Mouse (Mus musculus): Measurements from ENCODE around the gene Galntl6. TPM values are rescaled to one million over a fixed set of nuclear protein-coding genes. Genes with fewer than 3 reads are reported as not detected.

Gene Galntl6
- total RNA-seq, 2 experiments from 2014 or later: 61.1 to 62.9 TPM

DNA sequence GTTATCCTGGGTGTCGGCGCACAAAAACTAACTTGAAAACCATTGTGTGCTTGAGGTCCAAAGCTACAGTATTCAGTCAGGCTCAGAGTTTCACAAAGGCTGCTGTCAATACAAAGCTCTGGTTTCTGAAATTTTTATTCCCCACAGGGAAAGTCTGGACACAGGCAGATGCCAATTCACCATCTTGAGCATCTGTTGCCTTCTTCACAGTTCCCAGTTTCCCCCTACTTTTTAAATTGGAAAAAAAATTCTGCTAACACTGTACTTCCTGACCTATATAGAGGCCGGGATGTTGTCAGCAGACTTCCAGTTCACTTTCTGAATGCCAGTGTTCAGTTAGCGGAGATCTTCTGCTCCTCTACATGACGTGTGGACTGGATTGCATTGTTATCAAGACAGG is 1020.3 kb downstream of the Galntl6 start:
- intact Hi-C loops (cut with DNase I): no loop called here
- no peak for DNase-seq

DNA sequence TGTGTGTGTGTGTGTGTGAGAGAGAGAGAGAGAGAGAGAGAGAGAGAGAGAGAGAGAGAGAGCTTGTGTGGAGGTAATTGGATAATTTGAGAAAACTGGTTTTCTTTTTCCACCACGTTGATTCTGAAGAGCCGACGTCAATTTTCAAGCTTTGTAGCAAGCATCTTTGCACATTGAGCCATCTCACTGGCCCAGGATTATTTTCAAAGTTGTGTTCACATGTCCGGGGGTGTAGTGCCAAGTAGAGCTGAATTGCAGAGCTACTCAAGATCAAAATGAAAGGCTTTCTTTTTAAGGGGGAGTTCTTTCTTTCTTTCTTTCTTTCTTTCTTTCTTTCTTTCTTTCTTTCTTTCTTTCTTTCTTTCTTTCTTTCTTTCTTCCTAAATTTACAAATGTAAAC is 1022.3 kb downstream of the Galntl6 start:
- no peak for DNase-seq
- intact Hi-C loops (cut with DNase I): no loop called here

DNA sequence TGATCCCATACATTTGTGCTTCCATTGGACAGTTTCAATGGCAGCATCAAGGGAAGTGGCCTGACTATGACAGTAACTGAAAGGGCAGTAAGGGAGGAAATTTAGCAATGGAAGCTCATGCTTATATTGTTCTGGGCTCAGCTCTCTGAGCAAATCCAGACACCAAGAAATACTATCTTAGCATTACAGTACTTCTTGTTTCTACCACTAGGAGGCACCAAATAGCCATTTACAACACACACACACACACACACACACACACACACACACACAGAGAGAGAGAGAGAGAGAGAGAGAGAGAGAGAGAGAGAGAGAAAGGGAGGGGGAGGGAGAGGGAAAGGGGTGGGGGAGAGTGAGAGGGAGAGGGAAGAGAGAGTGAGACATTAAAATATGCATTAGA is 1023.6 kb downstream of the Galntl6 start:
- DNase-seq: no peak
- intact Hi-C loops (cut with DNase I): no loop called here

DNA sequence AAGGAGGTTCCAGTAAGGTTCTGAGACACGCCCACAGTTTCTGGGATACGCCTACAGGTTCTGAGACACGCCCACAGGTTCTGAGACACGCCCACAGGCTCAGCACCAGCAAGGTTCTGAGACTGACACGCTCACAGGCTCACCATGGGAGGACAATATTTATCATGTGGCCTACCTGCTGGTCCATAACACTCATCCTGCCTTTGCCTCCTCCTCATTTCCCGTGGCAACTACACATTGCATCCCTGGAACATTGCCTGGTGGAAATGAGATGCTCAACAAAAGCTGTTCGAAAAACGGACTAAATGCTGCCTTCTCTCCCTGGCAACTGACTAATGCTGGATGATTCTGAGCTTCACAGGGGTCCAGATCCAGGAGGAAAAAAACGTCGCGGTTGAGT is 1033.0 kb downstream of the Galntl6 start:
- DNase-seq: peak; percentile 2
- intact Hi-C loops (cut with DNase I): no loop called here

DNA sequence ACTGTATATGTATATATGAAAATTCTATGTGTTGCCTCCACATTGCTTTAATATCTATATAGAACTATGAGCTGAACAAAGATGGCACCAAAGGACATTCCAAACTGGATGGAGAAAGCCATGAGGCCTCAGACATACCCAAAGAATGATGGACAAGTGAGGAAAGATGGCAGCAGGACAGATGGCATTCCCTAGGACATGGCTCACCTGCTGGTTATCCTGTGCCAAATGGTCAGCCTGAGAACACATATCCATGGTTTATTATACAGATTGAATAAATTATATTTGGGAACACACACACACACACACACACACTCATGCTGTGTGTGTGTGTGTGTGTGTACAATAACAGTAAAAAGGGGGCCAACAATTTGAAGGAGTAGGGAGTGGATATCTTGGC is 1063.4 kb downstream of the Galntl6 start:
- intact Hi-C loops (cut with DNase I): no loop called here

DNA sequence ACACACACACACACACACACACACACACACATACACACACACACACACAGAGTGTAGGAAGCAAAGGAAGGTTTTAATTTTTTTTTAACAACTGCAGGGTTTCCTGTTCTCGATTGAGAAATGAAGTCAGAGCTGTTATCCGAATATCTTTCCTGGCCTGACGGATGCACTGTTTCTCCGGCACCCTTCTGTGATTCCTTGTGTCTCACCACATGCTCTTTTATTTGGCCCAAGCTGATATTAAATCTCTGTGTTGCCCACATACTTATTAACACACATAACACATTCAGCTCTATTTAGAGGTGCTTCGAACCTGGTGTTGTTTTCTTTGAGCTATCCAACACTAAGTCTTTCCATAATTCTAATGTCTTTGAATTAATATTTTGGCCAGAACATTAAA is 1069.0 kb downstream of the Galntl6 start:
- intact Hi-C loops (cut with DNase I): no loop called here
- no peak for DNase-seq

More for the DNA sequence above, 1063.4 kb downstream of the Galntl6 start:
- DNase-seq: no peak

DNA sequence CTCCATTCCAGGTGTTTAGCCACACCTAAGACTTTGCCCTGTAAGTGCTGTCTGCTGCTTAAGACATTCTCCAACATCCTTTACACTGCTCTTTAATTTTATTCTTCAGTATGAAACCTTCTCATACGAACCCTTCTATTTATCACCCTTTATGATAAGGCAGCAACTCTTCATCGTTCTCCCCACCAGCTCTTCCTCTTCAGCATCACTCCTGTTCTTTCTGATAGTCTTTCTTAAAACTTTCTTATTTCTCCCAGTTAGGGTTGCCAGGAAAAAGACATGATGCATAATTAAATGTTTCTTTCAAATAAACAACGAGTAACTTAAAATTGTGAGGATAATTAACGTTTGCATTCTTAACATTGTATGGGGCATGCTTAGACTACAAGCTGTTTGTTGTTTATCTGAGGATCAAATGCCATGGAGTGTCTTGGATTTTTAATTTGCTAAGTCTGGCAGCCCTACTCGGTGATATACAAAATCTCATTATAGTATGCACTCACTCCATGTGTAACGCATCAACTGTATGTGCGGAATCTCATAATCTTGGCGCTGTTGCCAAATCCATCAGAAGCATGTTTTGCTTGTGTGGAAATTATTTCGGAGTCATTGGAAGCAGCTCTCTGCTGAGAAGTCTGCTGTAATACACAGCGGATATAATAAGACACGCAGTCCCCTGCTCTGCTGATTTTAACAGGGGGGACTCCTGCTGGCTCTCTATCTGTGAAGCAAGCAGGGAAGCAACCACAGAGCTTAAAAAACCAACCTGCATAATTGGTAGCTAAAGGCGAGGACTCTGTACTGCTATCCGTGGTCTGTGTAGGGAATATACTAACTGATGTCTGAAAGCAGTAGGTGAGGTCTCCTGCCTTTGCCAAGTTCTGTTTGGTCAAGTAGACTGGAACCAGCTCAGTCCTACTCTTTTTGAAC is 1069.7 kb downstream of the Galntl6 start:
- intact Hi-C loops (cut with DNase I): no loop called here
- no peak for DNase-seq

DNA sequence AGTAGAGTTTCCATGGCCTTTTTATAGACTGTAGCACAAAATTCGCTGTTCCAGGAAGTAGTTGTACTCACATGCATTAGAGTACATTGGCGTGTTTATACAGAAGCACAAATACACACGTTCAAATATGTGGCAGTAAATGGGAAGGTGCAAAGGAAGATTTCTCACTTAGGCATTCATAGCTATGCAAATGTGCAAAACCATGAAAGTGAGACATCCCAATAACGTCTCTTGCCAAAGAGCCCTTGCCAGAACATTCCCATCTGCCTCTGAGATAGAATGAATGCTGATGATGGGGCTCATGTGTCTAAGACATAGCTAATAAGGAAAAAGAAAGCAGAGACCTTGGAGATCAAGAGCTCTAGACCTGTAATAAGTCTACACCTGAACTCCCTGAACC is 1071.0 kb downstream of the Galntl6 start:
- intact Hi-C loops (cut with DNase I): no loop called here
- no peak for DNase-seq

DNA sequence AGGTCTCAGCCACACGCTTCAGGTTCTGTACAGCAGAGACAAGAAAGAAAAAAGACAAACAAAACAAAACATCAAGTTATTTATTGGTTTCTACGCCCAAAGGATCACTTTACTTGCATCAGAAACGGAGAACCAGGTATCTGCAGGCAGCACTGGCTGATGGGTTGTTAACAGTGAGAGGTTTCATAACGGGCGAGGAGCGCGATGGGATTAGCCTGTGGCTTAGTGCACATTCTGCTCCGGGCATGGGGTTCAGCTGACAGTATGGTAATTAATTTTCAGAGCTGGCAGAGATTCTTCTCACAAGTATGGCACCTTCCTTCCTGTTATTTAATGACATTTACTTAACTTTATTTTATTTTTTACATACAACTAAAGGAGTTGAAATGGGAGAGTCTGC is 1075.1 kb downstream of the Galntl6 start:
- peak; percentile 27 for DNase-seq
- intact Hi-C loops (cut with DNase I): no loop called here

DNA sequence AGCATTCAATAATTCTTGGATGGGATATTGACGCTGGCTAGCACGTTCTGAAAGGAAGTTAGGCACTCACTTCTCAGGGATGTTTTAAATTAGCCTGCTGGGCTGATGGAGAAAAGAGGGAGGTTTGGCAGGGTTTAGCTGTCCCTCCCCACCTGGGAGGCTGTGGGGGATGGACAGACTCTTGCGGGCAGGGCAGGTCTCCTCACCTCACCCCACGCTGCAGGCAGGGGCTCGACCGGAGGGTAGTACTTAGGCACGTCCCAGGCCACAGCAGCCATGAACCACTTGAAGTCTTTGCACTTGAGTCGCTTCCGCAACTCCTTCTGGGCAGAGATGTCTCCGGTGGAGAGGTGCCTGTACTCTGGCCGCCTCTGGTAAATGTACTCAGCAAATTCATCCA is 1075.5 kb downstream of the Galntl6 start:
- DNase-seq: no peak
- intact Hi-C loops (cut with DNase I): no loop called here

DNA sequence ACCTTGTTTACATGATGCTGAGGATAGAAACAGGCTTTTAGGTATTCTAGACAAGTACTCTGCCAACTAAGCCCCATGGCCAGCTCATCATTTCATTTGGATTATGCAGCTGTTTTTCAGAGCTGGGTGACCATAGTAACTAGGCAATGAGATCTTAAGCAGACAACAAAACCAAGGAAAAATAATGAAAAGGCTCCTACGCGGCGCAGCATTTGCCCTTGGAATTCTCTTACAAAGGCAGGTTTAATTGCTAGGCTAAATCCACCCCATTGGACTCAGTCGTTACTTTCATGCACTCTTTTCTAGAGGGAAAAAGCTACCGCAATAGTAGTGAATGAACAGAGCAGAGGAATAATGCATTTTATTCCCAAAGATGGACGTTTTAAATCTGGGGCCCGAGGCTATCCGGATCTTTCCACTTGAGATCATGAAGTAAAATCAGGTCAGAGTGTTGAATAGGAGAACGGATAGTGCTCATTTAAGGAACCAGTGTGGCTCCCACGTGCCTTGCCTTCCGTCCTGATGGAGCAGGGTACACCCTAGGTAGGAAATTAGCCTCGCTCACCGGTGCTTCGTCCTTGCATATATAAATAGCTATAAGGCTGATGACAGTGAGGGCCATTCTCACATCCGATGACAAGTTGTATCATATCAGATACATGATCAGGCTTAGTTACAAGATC is 1076.1 kb downstream of the Galntl6 start:
- DNase-seq: no peak
- intact Hi-C loops (cut with DNase I): no loop called here

DNA sequence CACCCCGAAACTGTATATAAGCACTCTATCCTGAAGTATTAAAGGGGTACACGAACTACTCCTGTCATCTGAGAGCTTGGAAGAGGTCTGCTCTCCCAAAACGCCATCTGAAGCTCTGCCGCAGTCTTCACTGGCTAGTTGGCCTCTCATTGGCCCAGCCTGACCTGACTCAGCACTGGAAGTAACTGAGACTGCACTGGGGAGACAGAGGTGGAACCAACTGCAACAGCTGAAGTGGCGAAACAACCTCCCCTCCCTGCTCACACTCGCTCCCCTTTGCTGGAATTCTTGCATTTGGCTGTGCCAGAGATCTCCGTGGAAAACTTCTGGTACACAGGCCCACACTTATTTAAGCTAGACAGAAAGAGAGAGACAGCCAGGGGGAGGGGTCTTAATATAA is 1089.3 kb downstream of the Galntl6 start:
- no peak for DNase-seq
- intact Hi-C loops (cut with DNase I): no loop called here

DNA sequence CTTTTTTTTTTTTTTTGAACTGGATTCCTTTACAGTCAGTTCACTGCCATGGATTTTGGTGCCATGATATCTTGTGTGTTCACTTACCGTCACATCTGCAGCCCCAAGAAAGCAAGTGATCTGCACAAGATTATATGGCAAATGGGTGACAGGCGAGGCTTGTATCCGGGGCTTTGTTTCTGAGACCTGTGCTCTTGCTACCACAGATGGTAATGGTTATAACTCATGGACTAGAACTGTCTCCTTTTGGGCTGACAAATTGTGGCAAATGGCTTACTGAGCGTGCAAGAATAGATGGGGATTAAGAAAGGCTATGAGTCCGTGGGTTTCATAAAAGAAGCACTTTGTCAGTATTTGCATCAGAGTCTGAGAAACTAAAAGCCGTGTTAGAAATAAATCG is 1096.4 kb downstream of the Galntl6 start:
- DNase-seq: no peak
- intact Hi-C loops (cut with DNase I): no loop called here

DNA sequence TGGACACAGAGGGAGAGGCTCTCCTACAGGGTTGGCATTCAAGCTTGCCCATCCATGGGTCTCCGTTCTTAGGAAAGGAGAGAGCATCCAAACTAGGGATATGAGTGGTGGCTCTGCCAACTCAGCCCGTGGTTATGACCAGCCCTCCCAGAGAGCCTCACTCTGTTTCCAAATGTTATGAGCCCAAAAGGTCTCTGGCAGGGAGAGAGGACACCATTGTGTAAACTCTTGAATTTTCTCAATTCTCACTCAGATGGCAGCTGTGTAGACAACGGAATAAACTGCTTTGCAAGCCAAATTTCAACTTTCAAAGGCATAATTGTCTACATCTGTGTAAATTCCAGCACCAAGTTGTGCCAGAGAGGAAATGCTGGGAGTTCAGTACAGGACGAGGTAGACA is 1105.4 kb downstream of the Galntl6 start:
- no peak for DNase-seq
- intact Hi-C loops (cut with DNase I): no loop called here

DNA sequence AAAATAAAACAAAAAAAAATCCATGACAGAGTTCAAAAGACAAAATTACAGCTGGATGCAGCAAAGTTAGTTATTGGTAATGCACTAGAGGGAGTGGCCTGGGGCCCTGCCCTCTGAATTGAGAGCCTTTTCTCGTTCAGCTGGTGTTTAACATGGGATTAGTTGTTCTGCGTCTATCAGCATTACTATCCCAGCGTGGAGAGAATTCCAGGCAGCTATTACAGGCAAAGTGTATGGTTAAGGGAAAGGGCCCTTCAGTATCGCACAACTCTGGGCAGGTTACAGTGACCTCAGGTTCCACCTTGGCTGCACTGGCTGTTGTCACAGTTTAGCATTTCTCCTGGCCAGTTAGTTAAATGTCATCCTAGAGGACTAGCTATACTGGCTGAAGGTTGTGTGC is 1107.3 kb downstream of the Galntl6 start:
- intact Hi-C loops (cut with DNase I): no loop called here
- DNase-seq: no peak

DNA sequence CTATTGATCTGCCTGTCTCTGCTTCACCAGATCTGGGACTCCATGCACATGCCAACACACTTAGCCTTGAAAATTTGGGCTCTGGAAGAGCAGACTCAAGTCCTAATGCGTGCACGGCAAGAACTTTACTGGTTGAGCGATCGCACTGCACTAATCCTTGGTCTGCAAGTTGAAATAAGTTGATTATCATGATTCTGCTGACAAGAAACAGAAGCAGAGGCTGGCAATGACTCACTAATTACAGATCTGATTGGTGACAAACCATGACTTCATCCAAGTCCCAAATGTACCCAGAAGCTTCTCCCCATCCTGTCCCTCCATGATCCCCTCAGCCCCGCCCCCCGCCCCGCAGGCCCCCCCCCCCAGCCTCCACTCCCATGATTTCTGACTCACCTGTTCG is 1108.6 kb downstream of the Galntl6 start:
- no peak for DNase-seq
- intact Hi-C loops (cut with DNase I): loop anchor here (5.0 kb wide), 2 partner anchors 232 to 377 kb away; no protein-coding TSS in a partner anchor

DNA sequence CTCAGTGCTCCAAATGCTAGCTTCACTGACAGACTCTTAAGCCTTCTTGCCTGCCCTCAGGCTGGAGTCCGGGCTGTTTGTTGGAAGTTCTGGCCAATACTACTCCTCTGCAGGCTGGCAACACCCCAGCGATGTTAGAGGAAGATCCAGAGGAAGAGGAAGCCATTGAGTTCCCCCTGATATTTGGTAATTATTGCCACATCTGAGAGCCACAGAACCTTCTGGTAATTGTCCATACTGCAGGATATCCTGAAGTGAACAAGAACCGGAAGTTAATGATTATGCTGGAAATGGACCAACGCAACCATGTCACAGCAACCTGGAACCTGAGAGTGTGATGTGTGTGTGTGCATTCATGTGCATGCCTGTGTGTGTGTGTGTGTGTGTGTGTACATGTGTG is 1111.2 kb downstream of the Galntl6 start:
- intact Hi-C loops (cut with DNase I): loop anchor here (2.0 to 5.0 kb wide), 3 partner anchors 229 to 374 kb away; no protein-coding TSS in a partner anchor
- DNase-seq: no peak

DNA sequence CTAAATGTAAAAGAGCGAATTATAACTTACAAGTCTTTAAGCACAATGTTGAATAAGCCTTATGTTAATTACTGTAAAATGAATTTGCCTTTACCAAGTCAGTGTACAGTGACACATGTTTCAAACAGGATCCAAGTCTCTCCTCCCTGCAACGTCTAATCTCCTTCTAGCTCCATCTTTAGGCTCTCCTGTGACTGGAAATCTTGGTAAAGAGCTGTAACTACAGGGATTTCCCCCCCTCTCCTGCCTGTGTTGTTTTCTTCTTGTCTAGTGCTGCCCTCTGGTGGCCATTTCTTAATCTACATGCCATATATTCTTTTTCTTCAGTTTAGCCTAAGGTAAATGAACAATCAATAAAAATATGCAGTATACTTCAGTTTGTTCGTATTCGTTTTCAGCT is 1112.1 kb downstream of the Galntl6 start:
- intact Hi-C loops (cut with DNase I): loop anchor here (2.0 to 5.0 kb wide), 3 partner anchors 228 to 373 kb away; no protein-coding TSS in a partner anchor
- DNase-seq: peak; percentile 75

DNA sequence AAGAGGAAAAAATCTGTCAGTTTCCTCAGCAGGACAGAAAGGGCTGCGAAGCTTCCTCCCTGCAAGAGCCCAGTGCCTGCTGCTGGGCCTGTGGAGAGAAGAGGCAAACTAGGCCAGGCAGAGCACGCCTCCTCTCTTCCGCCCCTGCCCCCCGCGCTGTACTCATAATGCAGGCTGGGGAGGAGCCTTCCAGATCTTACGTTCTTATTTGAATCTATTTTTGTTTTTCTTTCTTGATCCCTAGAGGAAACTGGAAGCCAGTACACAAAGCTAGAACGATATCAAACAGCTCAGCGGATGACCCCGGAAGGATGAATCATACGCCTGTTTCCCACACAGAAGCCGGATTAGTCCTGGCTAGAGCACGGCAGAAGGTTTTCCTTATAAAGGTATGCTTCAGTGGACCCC is 1112.6 kb downstream of the Galntl6 start:
- peak; percentile 51 for DNase-seq
- intact Hi-C loops (cut with DNase I): loop anchor here (2.0 to 10.0 kb wide), 4 partner anchors 145 to 372 kb away; partner anchors contain the start of gene Galnt7

DNA sequence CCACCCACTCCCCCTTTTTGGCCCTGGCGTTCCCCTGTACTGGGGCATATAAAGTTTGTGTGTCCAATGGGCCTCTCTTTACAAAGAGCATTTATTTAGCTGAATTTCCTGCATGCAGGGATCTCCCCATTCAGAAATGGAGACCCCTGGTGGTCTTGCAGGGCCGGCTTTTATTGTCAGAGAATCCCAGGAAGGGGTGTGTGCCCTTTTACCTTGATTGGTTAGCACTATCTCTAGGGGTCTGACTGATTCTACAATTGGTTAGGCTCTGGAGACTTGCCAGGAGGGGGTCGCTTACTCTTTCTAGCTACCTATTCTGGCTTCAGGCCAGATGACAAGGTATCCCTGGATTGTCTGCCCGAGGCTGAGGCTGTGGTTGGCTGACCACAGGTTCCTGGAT is 1119.0 kb downstream of the Galntl6 start:
- intact Hi-C loops (cut with DNase I): loop anchor here (10.0 kb wide), 1 partner anchor 139 kb away; the partner anchor contains the start of gene Galnt7
- peak; percentile 17 for DNase-seq

DNA sequence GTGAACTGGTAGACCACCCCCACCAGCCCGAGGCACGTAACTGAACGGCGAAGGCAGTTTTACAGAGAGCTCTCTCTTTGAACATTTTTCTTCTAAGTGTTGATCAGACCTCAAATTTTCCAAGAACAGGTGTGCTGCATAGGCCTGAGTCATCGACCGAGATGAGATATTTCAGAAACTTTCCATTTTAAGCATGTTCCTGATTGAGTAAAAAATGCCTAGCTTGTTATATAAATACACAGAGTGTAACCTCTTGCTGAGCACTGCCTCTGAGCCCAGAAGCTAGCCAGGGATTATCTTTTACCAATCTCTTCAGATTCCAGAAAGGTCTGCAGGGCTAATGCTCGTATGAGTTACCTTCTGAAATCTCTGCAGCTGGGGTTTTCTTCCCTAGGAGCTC is 1120.2 kb downstream of the Galntl6 start:
- intact Hi-C loops (cut with DNase I): loop anchor here (10.0 kb wide), 1 partner anchor 137 kb away; the partner anchor contains the start of gene Galnt7
- no peak for DNase-seq

All from left cerebral cortex, postnatal 4 days (tissue).